Mouse (Mus musculus) hindbrain, embryonic 16.5 days (tissue): ENCODE measurements at regions not wholly inside any gene's neighbourhood (a gene's known extent, or its start where the extent isn't known, plus 50 kb on each side); places are given as distances from the start of the nearest gene placed in this dataset.
A peak's percentile ranks its signal among the peaks of the same experiment; 100 is the strongest.

Experiments used
- ATAC-seq: fragments of 200-750 bp; cut with Nextera tagmentation; 2 replicates; pipeline ENCODE4 v1.8.0; 2017; ENCODE audit warnings: moderate TSS enrichment, moderate library complexity
- H3K27ac ChIP-seq: fragments of 300-500 bp; sonication (generic); 2 replicates; pipeline ENCODE4 v1.5.1; 2014; ENCODE audit warnings: low read depth, mild to moderate bottlenecking, control low read depth, low read length, moderate library complexity
- H3K27me3 ChIP-seq: fragments of 300-500 bp; sonication (generic); replicated peaks from 2 replicates; pipeline ENCODE4 v1.6.1; 2014; ENCODE audit warnings: low read length; ENCODE audit not compliant: control insufficient read depth, insufficient read depth
- H3K36me3 ChIP-seq: fragments of 300-500 bp; sonication (generic); 2 replicates; pipeline ENCODE4 v1.6.1; 2014; ENCODE audit warnings: mild to moderate bottlenecking, low read length, moderate library complexity, mixed read lengths; ENCODE audit not compliant: control insufficient read depth, insufficient read depth
- H3K4me1 ChIP-seq: fragments of 300-500 bp; sonication (generic); 2 replicates; pipeline ENCODE4 v1.6.1; 2014; ENCODE audit warnings: low read depth, low read length; ENCODE audit not compliant: control insufficient read depth, insufficient read depth
- H3K4me2 ChIP-seq: fragments of 300-500 bp; sonication (generic); 2 replicates; pipeline ENCODE4 v1.6.1; 2014; ENCODE audit warnings: mild to moderate bottlenecking, low read length, control low read depth, moderate library complexity
- H3K4me3 ChIP-seq: fragments of 300-500 bp; sonication (generic); 2 replicates; pipeline ENCODE4 v1.5.1; 2014; ENCODE audit warnings: mild to moderate bottlenecking, low read length, control low read depth, moderate library complexity
- H3K9ac ChIP-seq: fragments of 300-500 bp; sonication (generic); 2 replicates; pipeline ENCODE4 v1.6.1; 2014; ENCODE audit warnings: low read depth, mild to moderate bottlenecking, control low read depth, low read length, moderate library complexity
- H3K9me3 ChIP-seq: fragments of 300-500 bp; sonication (generic); 2 replicates; pipeline ENCODE4 v1.6.1; 2014; ENCODE audit warnings: mild to moderate bottlenecking, low read length, moderate library complexity; ENCODE audit not compliant: control insufficient read depth
- whole genome bisulfite sequencing: fragments of 180-500 bp; shearing (Covaris S2); extraction: QIAGEN DNeasy Blood & Tissue Kit; methylation state at CpG from one replicate; pipeline ENCODE4 v1.1.7; 2014; 5-methylcytosine and 5-hydroxymethylcytosine counted together

- WGBS: 5% methylated on average over 15 of the region's 15 CpGs
Observed at GRCm38 (mm10) chr10:121206002-121206742, 144.9 kb downstream of the Tbc1d30 start.

GRCm38 (mm10) chr10:121206743-121207039 lies 144.4 kb downstream of the Tbc1d30 start:
- H3K27me3 ChIP-seq: no peaks in the 10 kb centered on the region; the same call in 1 of the 2 replicates
- no peaks in the 10 kb centered on the region for H3K36me3 ChIP-seq
- ATAC-seq: no peak
- no peak overlapping the region for H3K4me3 ChIP-seq
- peak overlapping the region; percentile 65 for H3K27ac ChIP-seq
- H3K4me1 ChIP-seq: peaks cover 12% of the 10 kb centered on the region
- H3K9ac ChIP-seq: no peak overlapping the region; the same call in 1 of the 2 replicates
- H3K4me2 ChIP-seq: peak overlapping the region; percentile 32
- 30% methylated on average over 3 of the region's 3 CpGs for WGBS
- H3K9me3 ChIP-seq: no peaks in the 10 kb centered on the region

More at GRCm38 (mm10) chr10:121206002-121206742, 144.9 kb downstream of the Tbc1d30 start:
- Histone ChIP-seq H3K9ac (no peak overlapping the region; the same call in 1 of the 2 replicates), H3K27ac (peak overlapping the region; percentile 65), H3K36me3 (no peaks in the 10 kb centered on the region), H3K27me3 (no peaks in the 10 kb centered on the region; the same call in 1 of the 2 replicates), H3K4me2 (peak overlapping the region; percentile 32), H3K4me1 (peaks cover 12% of the 10 kb centered on the region), H3K4me3 (no peak overlapping the region), H3K9me3 (no peaks in the 10 kb centered on the region)
- ATAC-seq: peak; percentile 98
